Comparison of ENCODE assay signal across 43 mouse cellular contexts in genomic region chr2:80282214-80282613, GRCm38 (mm10). TPM values are rescaled to one million over a fixed set of nuclear protein-coding genes. Genes with fewer than 3 reads are reported as not detected.
DNase-seq lines count a peak whose midpoint lies in the region; ATAC-seq and TF ChIP-seq lines count a peak whose summit lies in the region.
"Had no signal": no experiment of that assay in that cellular context is flagged by ENCODE, and none has a peak within 500 bp of the region (broad histone marks: within the 10 kb centered on the region; RNA-seq: fewer than 3 reads in every experiment).

No protein-coding gene starts in this region.

- no peak overlapping the region for H3K4me3 ChIP-seq in CH12.LX (replicated peaks in 1 of 3; ENCODE audit: low read depth in 2 of 3, low read length in 2 of 3, poor library complexity in 1 of 3)
- no peak overlapping the region for H3K4me3 ChIP-seq in kidney, embryonic 15.5 days (replicated peaks)
- no peak overlapping the region for H3K4me3 ChIP-seq in forebrain, embryonic 11.5 days (ENCODE audit: low read depth, low read length)
- H3K4me3 ChIP-seq: embryonic facial prominence, embryonic 13.5 days; forebrain, embryonic 12.5 days; heart, embryonic 12.5 days; hindbrain, embryonic 13.5 days; layer of hippocampus, adult 2 months; left cerebral cortex, adult 2 months; limb, embryonic 12.5 days; liver, embryonic 15.5 days; lung, embryonic 15.5 days had no signal

- no peak for TF ChIP-seq EP300 in CH12.LX (IDR thresholded peaks at IDR 0.05; ENCODE audit: low read length)

- H3K27ac ChIP-seq in CH12.LX (ENCODE audit: insufficient read depth, low read depth): no peak overlapping the region
- H3K27ac ChIP-seq in kidney, embryonic 15.5 days: peak overlapping the region; percentile 55
- H3K27ac ChIP-seq in forebrain, embryonic 11.5 days (ENCODE audit: low read depth, low read length): no peak overlapping the region
- H3K27ac ChIP-seq: embryonic facial prominence, embryonic 13.5 days; forebrain, embryonic 12.5 days; hindbrain, embryonic 13.5 days; kidney, postnatal 0 days; layer of hippocampus, adult 2 months; left cerebral cortex, adult 2 months; limb, embryonic 12.5 days; liver, embryonic 15.5 days; lung, embryonic 15.5 days had no signal

- peaks cover 0 to 12% of the 10 kb centered on the region in 2 experiments; a peak in 2 of 4 replicates for H3K4me1 ChIP-seq in CH12.LX (ENCODE audit: control insufficient read depth in 1 of 2, insufficient read depth in 2 of 2)
- H3K4me1 ChIP-seq in kidney, embryonic 15.5 days: no peaks in the 10 kb centered on the region
- H3K4me1 ChIP-seq in forebrain, embryonic 11.5 days (replicated peaks; ENCODE audit: control insufficient read depth, insufficient read depth, low read length): no peaks in the 10 kb centered on the region
- H3K4me1 ChIP-seq: embryonic facial prominence, embryonic 13.5 days; forebrain, embryonic 12.5 days; hindbrain, embryonic 13.5 days; limb, embryonic 12.5 days; liver, embryonic 15.5 days; lung, embryonic 15.5 days had no signal

- TF ChIP-seq POLR2A in CH12.LX (IDR thresholded peaks at IDR 0.05; ENCODE audit: low read depth, low read length): no peak

- in situ Hi-C loops in CH12.LX (cut with MboI; ENCODE audit: low pct_ligation_motif_present, low pct_unique_long_range_greater_than_20kb, low sequenced_read_pairs): no loop called here

- dilution Hi-C loops in CH12.LX (cut with MboI; ENCODE audit: extremely low pct_ligation_motif_present, extremely low pct_unique_long_range_greater_than_20kb, low sequenced_read_pairs): no loop called here

- TF ChIP-seq CTCF in CH12.LX (conservative IDR thresholded peaks at IDR 0.05 in 1 of 2, IDR thresholded peaks at IDR 0.05 in 1 of 2; ENCODE audit: low read depth in 2 of 2, low read length in 2 of 2): no peak

- ATAC-seq in kidney, embryonic 15.5 days (replicated peaks; ENCODE audit: low FRiP score): peak; percentile 87
- no peak for ATAC-seq in forebrain, embryonic 11.5 days (replicated peaks; ENCODE audit: low FRiP score)
- ATAC-seq: forebrain, postnatal 0 days; inflammation-experienced regulatory T-cells, adult 6 months; midbrain, embryonic 16.5 days had no signal

- H3K79me2 ChIP-seq in CH12.LX (replicated peaks; ENCODE audit: control insufficient read depth, extremely low read depth, insufficient read depth, poor library complexity, severe bottlenecking): no peaks in the 10 kb centered on the region

- peak; percentile 25 for DNase-seq in CH12.LX (ENCODE audit: extremely low read depth)
- peak; percentile 49 for DNase-seq in kidney, adult 18-20 months
- peak; percentile 43 to 69 for DNase-seq in kidney, postnatal 36 days
- no peak for DNase-seq in forebrain, embryonic 11.5 days (ENCODE audit: low spot score)
- DNase-seq in right cerebral cortex, postnatal 36 days (ENCODE audit: low spot score in 2 of 2): no peak
- DNase-seq in gastrocnemius, postnatal 14 days: no peak
- DNase-seq: adrenal gland, postnatal 10 days; B cell, adult 2 months; cerebellum, adult 9-10 months; cerebellum, postnatal 36 days; embryo, embryonic 11 days; forebrain, postnatal 0 days; gastrocnemius, postnatal 10 days; heart, postnatal 4 days; lung, postnatal 36 days; right cerebral cortex, postnatal 25 days; spleen, adult 18-20 months; thymus, adult 2 months; thymus, postnatal 36 days had no signal

- TF ChIP-seq RAD21 in CH12.LX (IDR thresholded peaks at IDR 0.05; ENCODE audit: low read depth, low read length): no peak

- no peaks in the 10 kb centered on the region for H3K27me3 ChIP-seq in CH12.LX (replicated peaks)
- H3K27me3 ChIP-seq in kidney, embryonic 15.5 days: no peaks in the 10 kb centered on the region
- no peaks in the 10 kb centered on the region for H3K27me3 ChIP-seq in forebrain, embryonic 11.5 days (ENCODE audit: control insufficient read depth, insufficient read depth, low read length)
- H3K27me3 ChIP-seq: embryonic facial prominence, embryonic 13.5 days; forebrain, embryonic 12.5 days; heart, embryonic 12.5 days; hindbrain, embryonic 13.5 days; limb, embryonic 12.5 days; liver, embryonic 15.5 days; lung, embryonic 15.5 days had no signal

- intact Hi-C loops in gastrocnemius, postnatal 14 days (cut with DNase I; ENCODE audit: low total_unique reads): no loop called here

- H3K9me3 ChIP-seq in CH12.LX (replicated peaks; ENCODE audit: low read length): no peaks in the 10 kb centered on the region
- H3K9me3 ChIP-seq in kidney, embryonic 15.5 days (replicated peaks): no peaks in the 10 kb centered on the region
- no peaks in the 10 kb centered on the region for H3K9me3 ChIP-seq in forebrain, embryonic 11.5 days (ENCODE audit: control insufficient read depth, low read length)
- H3K9me3 ChIP-seq: embryonic facial prominence, embryonic 13.5 days; forebrain, embryonic 12.5 days; heart, embryonic 12.5 days; limb, embryonic 12.5 days; liver, embryonic 15.5 days; lung, embryonic 15.5 days had no signal

- peak overlapping the region; percentile 15; the same call in 1 of the 2 replicates for H3K4me2 ChIP-seq in CH12.LX (ENCODE audit: insufficient read depth, low read depth, poor library complexity, severe bottlenecking)
- H3K4me2 ChIP-seq in kidney, embryonic 15.5 days: no peak overlapping the region
- no peak overlapping the region for H3K4me2 ChIP-seq in forebrain, embryonic 11.5 days (ENCODE audit: low read depth, low read length, severe bottlenecking)
- H3K4me2 ChIP-seq: embryonic facial prominence, embryonic 13.5 days; forebrain, embryonic 12.5 days; heart, embryonic 12.5 days; hindbrain, embryonic 13.5 days; limb, embryonic 12.5 days; liver, embryonic 15.5 days; lung, embryonic 15.5 days; midbrain, embryonic 11.5 days had no signal

- 55% methylated on average over 2 of the region's 2 CpGs for WGBS in kidney, embryonic 15.5 days
- 86% methylated on average over 2 of the region's 2 CpGs for WGBS in forebrain, embryonic 11.5 days

- no peak overlapping the region for H3K9ac ChIP-seq in CH12.LX (ENCODE audit: insufficient read depth, low read depth)
- H3K9ac ChIP-seq in kidney, embryonic 15.5 days: no peak overlapping the region
- H3K9ac ChIP-seq in forebrain, embryonic 11.5 days (ENCODE audit: low read length): no peak overlapping the region
- H3K9ac ChIP-seq: embryonic facial prominence, embryonic 13.5 days; forebrain, embryonic 12.5 days; forebrain, postnatal 0 days; heart, embryonic 12.5 days; hindbrain, embryonic 13.5 days; limb, embryonic 12.5 days; liver, embryonic 15.5 days; lung, embryonic 15.5 days had no signal

- H3K36me3 ChIP-seq in CH12.LX (replicated peaks in 1 of 2; ENCODE audit: control insufficient read depth in 1 of 2, insufficient read depth in 1 of 2, low read length in 1 of 2): no peaks in the 10 kb centered on the region
- H3K36me3 ChIP-seq in kidney, embryonic 15.5 days: no peaks in the 10 kb centered on the region
- H3K36me3 ChIP-seq in forebrain, embryonic 11.5 days (ENCODE audit: control insufficient read depth, insufficient read depth, low read length): no peaks in the 10 kb centered on the region
- H3K36me3 ChIP-seq: embryonic facial prominence, embryonic 13.5 days; forebrain, embryonic 12.5 days; heart, embryonic 12.5 days; hindbrain, embryonic 13.5 days; limb, embryonic 12.5 days; liver, embryonic 15.5 days; lung, embryonic 15.5 days had no signal

TF ChIP-seq in CH12.LX, 34 proteins besides CTCF, POLR2A, EP300 and RAD21:
- TF ChIP-seq NRF1 (IDR thresholded peaks at IDR 0.05; ENCODE audit: low read depth, low read length) (no peak), IRF4 (IDR thresholded peaks at IDR 0.05; ENCODE audit: low read depth, low read length) (peak; percentile 26; the same call in 1 of the 2 replicates), USF2 (conservative IDR thresholded peaks at IDR 0.05; ENCODE audit: low read depth, low read length) (no peak), MEF2A (IDR thresholded peaks at IDR 0.05; ENCODE audit: borderline replicate concordance, low read depth, low read length) (no peak)
TF ChIP-seq in CH12.LX: peak in this region for 1.

RNA-seq across cellular contexts. Expression of gene Prdx6b, which starts 10.1 kb away (rescaled TPM):
- not detected in 2 replicates for total RNA-seq in CH12.LX (2012; rRNA removed)
- total RNA-seq in CH12.LX (2014; rRNA removed): not detected in 2 replicates
- polyA plus RNA-seq in CH12.LX (2012; ENCODE audit: insufficient read length, low read depth): not detected in 2 replicates
- polyA plus RNA-seq in kidney, embryonic 15.5 days (2015; fragmentation: Nextera tagmentation; extraction: Ambion mirVana): not detected in 2 replicates
- polyA plus RNA-seq in forebrain, embryonic 11.5 days (2014; fragmentation: Nextera tagmentation; extraction: Ambion mirVana): not detected in 2 replicates
- not detected for total RNA-seq in gastrocnemius, postnatal 14 days (2021)
- total RNA-seq: adrenal gland, postnatal 10 days; ES-E14; forebrain, postnatal 0 days; gastrocnemius, postnatal 10 days; granulocyte monocyte progenitor cell, adult 5-6 weeks; heart, postnatal 4 days; layer of hippocampus, adult 2 months; layer of hippocampus, postnatal 14 days; left cerebral cortex, adult 2 months; left cerebral cortex, postnatal 25 days; liver, adult 2 months; megakaryocyte, adult 5-6 weeks; neutrophil, adult 5-6 weeks had no signal
- polyA plus RNA-seq: embryonic facial prominence, embryonic 13.5 days; forebrain, embryonic 12.5 days; forebrain, postnatal 0 days; heart, embryonic 12.5 days; heart, postnatal 0 days; hindbrain, embryonic 13.5 days; kidney, postnatal 0 days; limb, embryonic 12.5 days; liver, adult 2 months; liver, embryonic 15.5 days; lung, embryonic 15.5 days; midbrain, embryonic 11.5 days; midbrain, embryonic 16.5 days; neural tube, embryonic 11.5 days; stomach, embryonic 16.5 days; thymus, adult 2 months had no signal

RNA-seq across cellular contexts. Expression of gene Dnajc10, which starts 33.1 kb away (rescaled TPM):
- total RNA-seq in CH12.LX (2012; rRNA removed) (48.3 and 53.6 TPM in 2 replicates), CH12.LX (2014; rRNA removed) (81.3 and 87.7 TPM in 2 replicates)
- polyA plus RNA-seq in CH12.LX (2012; ENCODE audit: insufficient read length, low read depth): 57.9 and 65.1 TPM in 2 replicates
- polyA plus RNA-seq in kidney, embryonic 15.5 days (2015; fragmentation: Nextera tagmentation; extraction: Ambion mirVana): 87.9 and 88.4 TPM in 2 replicates
- 83.3 and 88.6 TPM in 2 replicates for polyA plus RNA-seq in forebrain, embryonic 11.5 days (2014; fragmentation: Nextera tagmentation; extraction: Ambion mirVana)
- total RNA-seq in gastrocnemius, postnatal 14 days (2021): 10 to 100 TPM; 21.9 to 23.4 TPM

Comparison
In these comparisons a context has a peak if more than half of its experiments do, and no peak if none do; other contexts are left out.
1. DNase-seq: peak in CH12.LX (single experiment), kidney, adult 18-20 months (single experiment) and kidney, postnatal 36 days (2 of 2); none in forebrain, embryonic 11.5 days (single experiment), right cerebral cortex, postnatal 36 days (0 of 2) and gastrocnemius, postnatal 14 days (single experiment).